Mouse (Mus musculus) embryonic facial prominence, embryonic 11.5 days (tissue): Measurements from ENCODE around the gene 2310046K23Rik. TPM values are rescaled to one million over a fixed set of nuclear protein-coding genes. Genes with fewer than 3 reads are reported as not detected.

Experiments
- polyA plus RNA-seq: library from polyadenylated mRNA; unstranded; fragments of >200 nt; fragmentation: Nextera tagmentation; extraction: Ambion mirVana; gene quantifications from 2 replicates; pipeline ENCODE4 v1.2.1, GENCODE M21; 2014

Gene 2310046K23Rik
- polyA plus RNA-seq, 1 experiment from 2014 or later = not detected

Other genes with a start within 250 kb of the 2310046K23Rik start
- not detected in 2 replicates for gene Sprr2a3, start 249.1 kb downstream of the 2310046K23Rik start, polyA plus RNA-seq
- gene Sprr2b, start 217.9 kb downstream of the 2310046K23Rik start, polyA plus RNA-seq = not detected in 2 replicates
- not detected in 2 replicates for gene Sprr2d, start 195.4 kb downstream of the 2310046K23Rik start, polyA plus RNA-seq
- not detected in 2 replicates for gene Sprr2e, start 182.4 kb downstream of the 2310046K23Rik start, polyA plus RNA-seq
- not detected in 2 replicates for gene Sprr2f, start 169.3 kb downstream of the 2310046K23Rik start, polyA plus RNA-seq
- gene Sprr2h, start 148.8 kb downstream of the 2310046K23Rik start, polyA plus RNA-seq = not detected in 2 replicates
- not detected in 2 replicates for gene Sprr2i, start 126.5 kb downstream of the 2310046K23Rik start, polyA plus RNA-seq
- not detected in 2 replicates for gene Sprr2j-ps, start 116.4 kb downstream of the 2310046K23Rik start, polyA plus RNA-seq
- 5.4 and 6.7 TPM in 2 replicates for gene Gm9774, start 105.1 kb downstream of the 2310046K23Rik start, polyA plus RNA-seq
- not detected in 2 replicates for gene Sprr2k, start 101.9 kb downstream of the 2310046K23Rik start, polyA plus RNA-seq
- gene Sprr1b, start 95.7 kb downstream of the 2310046K23Rik start, polyA plus RNA-seq = not detected in 2 replicates
- gene Sprr3, start 75.8 kb downstream of the 2310046K23Rik start, polyA plus RNA-seq = not detected in 2 replicates
- gene Sprr1a, start 48.6 kb downstream of the 2310046K23Rik start, polyA plus RNA-seq = 0.36 TPM in 1 of 2 replicates, not detected in the other
- not detected in 2 replicates for gene Sprr4, start 34.0 kb downstream of the 2310046K23Rik start, polyA plus RNA-seq
- gene Ivl, start 39.2 kb upstream of the 2310046K23Rik start, polyA plus RNA-seq = 0.17 TPM in 1 of 2 replicates, not detected in the other
- gene Smcp, start 54.5 kb upstream of the 2310046K23Rik start, polyA plus RNA-seq = not detected in 2 replicates
- gene 2210017I01Rik, start 73.0 kb upstream of the 2310046K23Rik start, polyA plus RNA-seq = not detected in 2 replicates
- gene Lce6a, start 87.1 kb upstream of the 2310046K23Rik start, polyA plus RNA-seq = not detected in 2 replicates
- not detected in 2 replicates for gene Lce1a1, start 113.8 kb upstream of the 2310046K23Rik start, polyA plus RNA-seq
- gene Lce1b, start 122.4 kb upstream of the 2310046K23Rik start, polyA plus RNA-seq = not detected in 2 replicates
- gene Lce1a2, start 135.8 kb upstream of the 2310046K23Rik start, polyA plus RNA-seq = not detected in 2 replicates
- gene Lce1c, start 144.7 kb upstream of the 2310046K23Rik start, polyA plus RNA-seq = not detected in 2 replicates
- gene Lce1d, start 152.7 kb upstream of the 2310046K23Rik start, polyA plus RNA-seq = not detected in 2 replicates
- not detected in 2 replicates for gene Lce1e, start 174.6 kb upstream of the 2310046K23Rik start, polyA plus RNA-seq
- gene Lce1f, start 185.8 kb upstream of the 2310046K23Rik start, polyA plus RNA-seq = not detected in 2 replicates
- not detected in 2 replicates for gene Gm38119, start 204.6 kb upstream of the 2310046K23Rik start, polyA plus RNA-seq
- not detected in 2 replicates for gene Lce1g, start 217.8 kb upstream of the 2310046K23Rik start, polyA plus RNA-seq
- not detected in 2 replicates for gene Lce1h, start 230.6 kb upstream of the 2310046K23Rik start, polyA plus RNA-seq
- not detected in 2 replicates for gene Lce1i, start 244.4 kb upstream of the 2310046K23Rik start, polyA plus RNA-seq